Mouse (Mus musculus): ENCODE results near the gene Ripor3. TPM values are rescaled to one million over a fixed set of nuclear protein-coding genes. Genes with fewer than 3 reads are reported as not detected.

Gene Ripor3
- polyA plus RNA-seq, 1 experiment = 0.94 TPM

DNA sequence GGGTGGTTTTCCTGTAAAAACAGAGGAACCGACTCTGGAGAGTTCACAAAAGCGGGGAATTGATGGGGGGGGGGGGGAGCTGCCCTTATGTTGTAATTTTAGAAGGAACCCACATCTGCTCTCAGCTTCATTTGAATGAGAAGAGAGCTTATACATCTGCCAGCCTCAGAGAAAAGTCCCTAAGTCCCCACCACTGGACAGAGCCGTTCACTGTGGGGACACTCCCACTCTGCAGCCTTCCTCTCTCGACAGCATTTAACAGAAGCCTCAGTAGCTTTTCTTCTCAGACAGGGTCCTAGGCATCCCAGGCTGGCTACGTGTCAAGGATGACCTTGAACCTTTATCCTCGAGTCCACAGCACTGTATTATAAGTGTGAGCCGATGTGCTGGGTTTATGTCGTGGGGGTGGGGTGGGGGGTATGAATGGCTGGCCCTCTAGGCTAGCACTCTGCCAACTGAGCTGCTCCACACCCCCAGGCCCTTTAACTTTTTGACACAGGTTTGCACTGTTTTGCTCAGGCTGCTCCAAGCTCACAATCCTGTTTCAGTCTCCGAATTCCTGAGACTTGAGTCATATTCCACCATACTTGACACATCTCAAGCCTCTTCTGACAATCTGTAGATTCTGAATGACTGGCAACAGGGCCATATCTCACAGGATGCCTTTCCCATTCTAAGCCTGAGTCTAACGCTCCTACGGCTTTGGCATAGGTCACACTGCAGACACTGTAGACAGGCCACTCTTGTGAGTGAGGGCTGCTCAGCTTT, 70.6 kb downstream of the Ripor3 start:
- Histone ChIP-seq H3K27me3 (ENCODE audit: control insufficient read depth, insufficient read depth, insufficient read length) (no peaks in the 10 kb centered on the region), H3K79me2 (ENCODE audit: control insufficient read depth, insufficient read depth) (peaks cover 88% of the 10 kb centered on the region), H3ac (ENCODE audit: control insufficient read depth, insufficient read length) (no peak overlapping the region), H3K36me3 (ENCODE audit: control insufficient read depth, insufficient read depth) (no peaks in the 10 kb centered on the region), H3K4me2 (ENCODE audit: low read depth) (peak overlapping the region; percentile 14), H3K4me3 (no peak overlapping the region)
- no peak for TF ChIP-seq SRF (IDR thresholded peaks at IDR 0.05; ENCODE audit: control insufficient read depth, insufficient read length, low read depth)
- no peak for TF ChIP-seq POLR2A (IDR thresholded peaks at IDR 0.05; ENCODE audit: insufficient read length, low read depth)
- TF ChIP-seq USF1 (IDR thresholded peaks at IDR 0.05; ENCODE audit: low read depth) = no peak
- TF ChIP-seq E2F4 (IDR thresholded peaks at IDR 0.05; ENCODE audit: insufficient read depth) = no peak
- TF ChIP-seq MAX (IDR thresholded peaks at IDR 0.05; ENCODE audit: low read depth) = no peak
- TF ChIP-seq MYOD1 (IDR thresholded peaks at IDR 0.05; ENCODE audit: control insufficient read depth in 1 of 3, insufficient read length in 2 of 3, low read depth in 2 of 3) = no peak
- no peak for TF ChIP-seq TCF3 (IDR thresholded peaks at IDR 0.05; ENCODE audit: insufficient read length, low read depth)
- no peak for TF ChIP-seq CEBPB (IDR thresholded peaks at IDR 0.05; ENCODE audit: insufficient read depth, poor library complexity, severe bottlenecking)
- no peak for TF ChIP-seq MYOG (IDR thresholded peaks at IDR 0.05; ENCODE audit: control insufficient read depth in 1 of 3, insufficient read depth in 1 of 3, insufficient read length in 2 of 3, low read depth in 2 of 3)
- TF ChIP-seq TCF12 (IDR thresholded peaks at IDR 0.05; ENCODE audit: insufficient read depth, poor library complexity, severe bottlenecking) = no peak
- no peak for TF ChIP-seq REST (IDR thresholded peaks at IDR 0.05; ENCODE audit: insufficient read depth, insufficient read length)
- TF ChIP-seq POLR2AphosphoS2 (IDR thresholded peaks at IDR 0.05; ENCODE audit: insufficient read length, low read depth) = no peak

DNA sequence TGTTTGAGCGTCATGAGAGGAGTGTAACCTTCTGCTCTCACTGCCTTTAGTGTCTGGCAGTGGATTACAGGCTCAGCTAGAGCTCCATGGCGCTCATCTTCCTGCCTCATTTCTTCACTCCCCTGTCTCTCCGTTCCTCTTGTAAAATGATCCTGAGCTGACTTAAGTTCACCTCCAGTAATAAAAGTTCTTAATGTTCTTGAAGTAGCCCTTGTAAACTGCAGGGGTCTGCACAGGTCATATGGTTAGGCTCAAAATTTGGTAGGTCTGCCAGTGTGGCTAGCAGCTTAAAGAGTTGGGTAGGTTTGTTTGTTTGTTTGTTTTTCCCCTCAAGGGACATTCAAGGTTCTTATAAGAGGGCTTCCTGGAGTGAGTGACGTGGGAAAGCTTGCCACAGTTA, 71.2 kb downstream of the Ripor3 start:
- Histone ChIP-seq H3ac (ENCODE audit: control insufficient read depth, insufficient read length) (no peak overlapping the region), H3K4me2 (ENCODE audit: low read depth) (no peak overlapping the region), H3K4me3 (no peak overlapping the region), H3K79me2 (ENCODE audit: control insufficient read depth, insufficient read depth) (peaks cover 88% of the 10 kb centered on the region), H3K27me3 (ENCODE audit: control insufficient read depth, insufficient read depth, insufficient read length) (no peaks in the 10 kb centered on the region), H3K36me3 (ENCODE audit: control insufficient read depth, insufficient read depth) (no peaks in the 10 kb centered on the region)
- no peak for TF ChIP-seq SRF (IDR thresholded peaks at IDR 0.05; ENCODE audit: control insufficient read depth, insufficient read length, low read depth)
- no peak for TF ChIP-seq TCF12 (IDR thresholded peaks at IDR 0.05; ENCODE audit: insufficient read depth, poor library complexity, severe bottlenecking)

DNA sequence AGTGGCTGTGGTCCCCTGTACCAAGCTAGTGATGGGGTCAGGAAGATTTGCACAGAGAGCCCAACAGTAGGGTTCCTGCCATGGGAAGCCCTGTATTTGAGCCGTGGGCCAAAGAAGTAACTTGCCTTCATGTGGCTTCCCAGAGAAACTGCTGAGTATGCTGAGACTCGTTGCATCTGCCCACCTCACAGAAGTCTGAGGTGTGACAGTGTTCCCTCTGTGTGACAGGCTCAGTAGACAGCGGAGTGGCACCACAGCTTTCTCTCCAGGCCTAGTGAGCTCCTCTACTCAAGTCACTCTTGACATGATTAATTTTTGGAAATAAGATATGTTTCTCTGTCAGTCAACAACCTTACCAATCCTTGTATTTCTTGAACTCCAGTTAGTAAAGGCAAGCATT, 71.6 kb downstream of the Ripor3 start:
- H3K27me3 ChIP-seq (ENCODE audit: control insufficient read depth, insufficient read depth, insufficient read length) = no peaks in the 10 kb centered on the region

DNA sequence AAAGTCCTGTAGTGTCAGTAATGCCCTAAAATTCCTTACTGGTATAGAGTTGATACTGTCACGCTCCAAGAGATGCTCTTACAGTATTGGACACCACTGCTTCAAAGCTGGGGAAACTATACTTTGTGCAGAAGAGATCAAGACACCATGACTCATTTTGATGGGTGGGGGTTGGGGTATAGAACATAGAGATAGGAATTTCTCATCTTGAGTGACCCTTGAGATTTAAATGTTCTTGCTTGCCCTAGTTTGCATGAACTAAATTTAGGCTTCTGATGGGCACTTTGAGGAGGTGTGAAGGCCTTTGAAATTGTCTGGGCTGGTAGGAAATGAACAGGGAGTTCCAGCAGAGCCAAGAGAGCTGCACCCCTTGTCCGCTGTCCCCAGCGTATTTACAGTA, 74.5 kb downstream of the Ripor3 start:
- Histone ChIP-seq H3K27me3 (ENCODE audit: control insufficient read depth, insufficient read depth, insufficient read length) (no peaks in the 10 kb centered on the region), H3ac (ENCODE audit: control insufficient read depth, insufficient read length) (no peak overlapping the region), H3K4me2 (ENCODE audit: low read depth) (no peak overlapping the region), H3K36me3 (ENCODE audit: control insufficient read depth, insufficient read depth) (no peaks in the 10 kb centered on the region), H3K4me3 (no peak overlapping the region), H3K79me2 (ENCODE audit: control insufficient read depth, insufficient read depth) (peaks cover 85% of the 10 kb centered on the region)
- TF ChIP-seq MYOG (IDR thresholded peaks at IDR 0.05; ENCODE audit: control insufficient read depth in 1 of 3, insufficient read depth in 1 of 3, insufficient read length in 2 of 3, low read depth in 2 of 3) (no peak), REST (IDR thresholded peaks at IDR 0.05; ENCODE audit: insufficient read depth, insufficient read length) (no peak), USF1 (IDR thresholded peaks at IDR 0.05; ENCODE audit: low read depth) (no peak), POLR2AphosphoS2 (IDR thresholded peaks at IDR 0.05; ENCODE audit: insufficient read length, low read depth) (no peak), MAX (IDR thresholded peaks at IDR 0.05; ENCODE audit: low read depth) (no peak), E2F4 (IDR thresholded peaks at IDR 0.05; ENCODE audit: insufficient read depth) (no peak), CEBPB (IDR thresholded peaks at IDR 0.05; ENCODE audit: insufficient read depth, poor library complexity, severe bottlenecking) (no peak), TCF12 (IDR thresholded peaks at IDR 0.05; ENCODE audit: insufficient read depth, poor library complexity, severe bottlenecking) (no peak), POLR2A (IDR thresholded peaks at IDR 0.05; ENCODE audit: insufficient read length, low read depth) (no peak), MYOD1 (IDR thresholded peaks at IDR 0.05; ENCODE audit: control insufficient read depth in 1 of 3, insufficient read length in 2 of 3, low read depth in 2 of 3) (no peak), TCF3 (IDR thresholded peaks at IDR 0.05; ENCODE audit: insufficient read length, low read depth) (no peak), SRF (IDR thresholded peaks at IDR 0.05; ENCODE audit: control insufficient read depth, insufficient read length, low read depth) (no peak)

More for the DNA sequence above, 71.6 kb downstream of the Ripor3 start:
- Histone ChIP-seq H3K36me3 (ENCODE audit: control insufficient read depth, insufficient read depth) (no peaks in the 10 kb centered on the region), H3ac (ENCODE audit: control insufficient read depth, insufficient read length) (no peak overlapping the region), H3K4me2 (ENCODE audit: low read depth) (no peak overlapping the region), H3K79me2 (ENCODE audit: control insufficient read depth, insufficient read depth) (peaks cover 88% of the 10 kb centered on the region), H3K4me3 (no peak overlapping the region)
- TF ChIP-seq USF1 (IDR thresholded peaks at IDR 0.05; ENCODE audit: low read depth) (no peak), REST (IDR thresholded peaks at IDR 0.05; ENCODE audit: insufficient read depth, insufficient read length) (no peak), SRF (IDR thresholded peaks at IDR 0.05; ENCODE audit: control insufficient read depth, insufficient read length, low read depth) (no peak), TCF3 (IDR thresholded peaks at IDR 0.05; ENCODE audit: insufficient read length, low read depth) (no peak), POLR2AphosphoS2 (IDR thresholded peaks at IDR 0.05; ENCODE audit: insufficient read length, low read depth) (no peak), POLR2A (IDR thresholded peaks at IDR 0.05; ENCODE audit: insufficient read length, low read depth) (no peak), MYOD1 (IDR thresholded peaks at IDR 0.05; ENCODE audit: control insufficient read depth in 1 of 3, insufficient read length in 2 of 3, low read depth in 2 of 3) (no peak), MAX (IDR thresholded peaks at IDR 0.05; ENCODE audit: low read depth) (no peak), TCF12 (IDR thresholded peaks at IDR 0.05; ENCODE audit: insufficient read depth, poor library complexity, severe bottlenecking) (no peak), E2F4 (IDR thresholded peaks at IDR 0.05; ENCODE audit: insufficient read depth) (no peak), MYOG (IDR thresholded peaks at IDR 0.05; ENCODE audit: control insufficient read depth in 1 of 3, insufficient read depth in 1 of 3, insufficient read length in 2 of 3, low read depth in 2 of 3) (no peak), CEBPB (IDR thresholded peaks at IDR 0.05; ENCODE audit: insufficient read depth, poor library complexity, severe bottlenecking) (no peak)
